Mouse (Mus musculus): Measurements from ENCODE around the gene Bbof1.

Bbof1 gene

DNA sequence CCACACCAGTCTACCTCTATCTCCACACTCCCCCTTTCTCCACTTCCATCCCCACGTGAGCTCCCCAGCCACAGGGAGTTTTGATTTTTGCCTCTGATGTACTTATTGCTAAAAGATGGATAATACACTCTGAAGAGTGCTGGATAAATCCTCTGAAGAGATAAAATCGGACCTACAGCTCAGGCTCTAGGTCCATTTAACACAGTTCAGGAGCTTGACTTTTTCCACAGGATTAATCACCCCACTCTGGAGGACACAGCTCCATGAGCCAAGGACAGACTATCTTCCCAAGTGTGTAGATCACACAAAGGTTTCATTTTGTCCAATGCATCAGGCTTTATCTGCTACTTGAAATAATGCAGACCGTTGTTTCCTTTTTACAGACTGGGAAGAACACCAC lies 8.8 kb upstream of the Bbof1 start:
- DNase-seq (ENCODE audit: extremely low read depth, low read depth): no peak

DNA sequence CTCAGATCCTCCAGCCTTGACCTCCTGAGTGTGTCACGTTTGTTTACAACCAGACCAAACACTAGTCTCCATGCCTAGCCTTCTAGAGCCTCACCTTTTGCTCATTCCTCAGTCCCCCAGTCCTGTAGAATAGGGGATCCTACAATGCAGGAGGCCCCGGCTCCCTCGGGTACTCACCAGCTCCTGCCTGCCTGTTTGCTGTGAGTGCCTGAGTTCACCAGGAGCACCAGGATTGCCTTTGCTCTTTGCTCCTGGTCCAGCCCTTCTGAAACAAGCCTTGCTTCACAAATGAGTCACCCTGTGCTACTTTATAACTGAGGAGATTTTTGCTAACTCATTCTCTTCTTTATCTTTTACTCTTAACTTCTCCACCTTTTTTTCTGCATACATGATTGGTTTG lies 8.2 kb upstream of the Bbof1 start:
- DNase-seq (ENCODE audit: extremely low read depth, low read depth): no peak

DNA sequence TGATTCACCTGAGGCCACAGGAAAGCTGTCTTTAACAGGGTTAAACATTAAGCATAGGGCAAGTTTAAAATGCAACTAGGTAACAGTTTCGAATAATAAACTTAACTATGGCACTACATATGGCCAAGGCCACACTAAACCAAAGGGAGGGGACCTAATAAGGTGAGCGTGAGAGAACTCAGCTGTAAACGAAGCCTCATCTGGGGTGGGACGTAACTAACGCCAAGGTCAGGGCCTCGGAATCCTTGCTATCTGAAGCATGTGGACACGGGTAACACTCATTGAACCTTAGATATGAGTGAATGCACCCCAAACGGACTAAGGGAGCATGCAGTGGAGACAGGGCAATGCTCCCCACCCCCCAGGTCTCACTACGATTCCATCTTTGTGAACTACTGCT lies 5.9 kb upstream of the Bbof1 start:
- DNase-seq (ENCODE audit: extremely low read depth, low read depth): no peak

GRCm38 (mm10) chr12:84404541-84404940 lies 4.3 kb upstream of the Bbof1 start:
- DNase-seq (ENCODE audit: extremely low read depth, low read depth): no peak

GRCm38 (mm10) chr12:84407259-84407658 lies 1.6 kb upstream of the Bbof1 start:
- no peak for DNase-seq (ENCODE audit: extremely low read depth, low read depth)

DNA sequence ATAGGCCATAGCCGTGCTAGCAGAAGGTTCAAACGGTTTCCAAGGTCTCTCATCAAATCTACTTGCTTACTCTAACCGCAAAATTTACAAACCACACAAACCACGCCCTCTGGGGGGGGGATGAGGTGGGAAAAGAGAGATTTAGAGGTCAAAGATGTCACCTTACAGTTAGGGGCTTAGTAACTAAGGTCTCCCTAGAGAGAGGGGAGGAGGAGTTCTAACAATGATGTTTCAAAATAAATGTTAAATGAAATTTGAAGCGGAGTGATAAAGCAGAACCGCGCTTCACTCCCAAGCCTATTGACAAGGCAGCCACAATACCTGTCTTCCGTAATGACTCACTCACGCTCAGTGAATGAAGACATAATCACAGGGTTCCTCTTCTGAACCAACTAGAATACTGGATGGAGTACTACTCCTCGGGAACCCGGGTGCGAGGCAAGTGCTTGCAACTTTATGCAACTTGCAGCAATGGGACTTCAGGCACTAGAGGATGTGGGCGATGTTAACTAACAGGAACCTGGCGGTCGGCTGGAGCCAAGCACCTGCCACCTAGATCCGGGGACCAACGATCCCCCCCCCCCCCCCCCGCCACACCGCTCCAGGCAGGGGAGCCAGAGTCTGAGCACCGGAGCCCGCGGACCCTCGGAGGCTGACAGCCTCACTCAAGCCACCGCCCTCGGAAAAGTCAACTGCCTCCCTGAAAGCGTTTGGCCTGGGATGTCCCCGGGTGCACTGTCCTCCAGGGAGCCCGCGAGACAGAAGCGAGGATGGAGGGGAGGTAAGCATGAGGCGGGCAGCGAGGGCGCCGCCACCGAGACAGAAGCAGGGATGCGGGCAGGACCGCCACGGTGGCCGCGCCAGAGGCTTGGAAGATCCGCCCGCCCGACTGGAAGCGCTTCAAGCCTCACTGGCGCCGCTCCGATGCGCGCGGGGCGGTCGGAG lies 725 bp upstream of the Bbof1 start:
- DNase-seq (ENCODE audit: extremely low read depth, low read depth): peak; percentile 53

DNA sequence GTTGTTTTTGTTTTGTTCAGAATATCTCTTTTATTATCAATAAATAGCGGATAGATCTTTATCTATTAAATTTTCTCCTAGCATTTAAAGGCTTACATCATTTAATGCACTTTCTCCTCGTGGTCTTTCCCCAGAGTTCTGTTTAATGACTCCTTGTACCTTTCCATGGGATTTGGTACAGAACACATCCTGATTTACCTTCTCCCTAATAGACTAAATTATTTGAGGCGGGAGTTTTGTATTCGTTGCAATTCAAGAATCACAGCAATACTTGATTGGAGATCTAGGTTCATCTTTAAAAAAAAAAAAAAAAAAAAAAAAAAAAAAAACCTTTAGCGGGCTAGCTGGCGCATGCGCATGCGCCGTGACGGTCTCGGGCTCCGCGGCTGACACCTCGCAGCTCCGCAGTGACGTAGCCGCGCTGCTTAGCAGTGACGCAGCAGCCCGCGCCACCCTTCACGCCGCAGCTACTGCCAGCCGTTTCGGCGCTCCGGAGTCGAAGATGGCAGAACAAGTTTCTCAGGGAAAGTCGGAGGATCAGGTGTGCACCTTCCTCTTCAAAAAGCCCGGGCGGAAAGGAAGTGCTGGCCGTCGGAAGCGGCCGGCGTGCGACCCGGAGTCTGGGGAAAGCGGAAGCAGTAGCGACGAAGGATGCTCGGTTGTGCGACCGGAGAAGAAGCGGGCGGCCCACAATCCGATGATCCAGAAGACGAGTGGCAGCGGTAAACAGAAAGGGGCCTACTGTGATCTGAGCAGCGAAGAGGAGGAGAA lies 8.1 kb downstream of the Bbof1 start, which contains the start of gene Rnf113a2:
Gene Rnf113a2 (plus strand): TSS at position 363 of the 771 bp plus-strand sequence.
- no peak for DNase-seq (ENCODE audit: extremely low read depth, low read depth)

- no peak for DNase-seq (ENCODE audit: extremely low read depth, low read depth)
These were observed 8.7 kb downstream of the Bbof1 start for GRCm38 (mm10) chr12:84417605-84417922.

DNA sequence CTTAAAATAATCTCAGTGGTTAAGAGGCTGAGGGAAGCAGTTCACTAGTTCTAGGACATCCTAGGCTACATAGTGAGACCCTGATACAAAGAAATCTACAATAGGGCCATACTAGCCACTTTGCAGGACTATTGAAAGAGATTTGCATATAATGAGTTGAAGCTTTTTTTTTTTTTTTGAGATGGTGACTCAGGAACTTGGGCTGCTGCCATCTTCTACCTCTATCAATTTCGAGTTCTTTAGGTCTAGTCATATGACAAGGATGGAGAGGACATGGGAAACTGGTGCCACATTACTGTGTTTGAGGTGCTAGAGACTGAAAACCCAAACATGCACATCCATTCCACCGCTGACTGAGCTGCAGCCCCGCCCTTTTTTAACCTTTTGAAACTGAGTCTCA lies 15.1 kb downstream of the Bbof1 start:
- DNase-seq (ENCODE audit: extremely low read depth, low read depth): no peak

- DNase-seq (ENCODE audit: extremely low read depth, low read depth): no peak
These were observed 21.0 kb downstream of the Bbof1 start for GRCm38 (mm10) chr12:84429825-84430224.

GRCm38 (mm10) chr12:84438697-84439096 lies 29.8 kb downstream of the Bbof1 start:
- no peak for DNase-seq (ENCODE audit: extremely low read depth, low read depth)

GRCm38 (mm10) chr12:84442526-84442925 lies 33.7 kb downstream of the Bbof1 start:
- no peak for DNase-seq (ENCODE audit: extremely low read depth, low read depth)

DNA sequence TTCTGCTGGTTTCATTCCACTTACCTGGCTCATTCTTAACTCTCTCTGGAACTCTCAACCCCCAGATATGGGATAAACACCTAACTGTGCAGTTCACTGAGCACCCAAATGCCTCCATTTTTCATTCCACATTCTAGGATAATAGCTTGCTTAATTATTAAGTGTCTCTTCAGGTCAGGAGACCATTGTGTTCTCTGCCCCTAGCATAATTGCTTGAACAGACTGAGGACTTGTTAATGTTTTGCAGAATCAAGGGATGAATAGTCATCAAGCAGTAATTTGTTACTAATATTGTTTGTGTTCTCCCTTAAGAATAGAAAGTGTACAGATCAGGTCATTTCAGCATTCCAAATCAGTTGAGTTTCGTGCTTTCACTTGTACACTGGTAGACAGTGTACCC lies 38.5 kb downstream of the Bbof1 start:
- no peak for DNase-seq (ENCODE audit: extremely low read depth, low read depth)

GRCm38 (mm10) chr12:84448181-84448580 lies 39.3 kb downstream of the Bbof1 start:
- no peak for DNase-seq (ENCODE audit: extremely low read depth, low read depth)

- no peak for DNase-seq (ENCODE audit: extremely low read depth, low read depth)
These were observed 41.0 kb downstream of the Bbof1 start for GRCm38 (mm10) chr12:84449887-84450286.

GRCm38 (mm10) chr12:84450351-84450717 lies 41.5 kb downstream of the Bbof1 start:
- peak; percentile 37 for DNase-seq (ENCODE audit: extremely low read depth, low read depth)

DNA sequence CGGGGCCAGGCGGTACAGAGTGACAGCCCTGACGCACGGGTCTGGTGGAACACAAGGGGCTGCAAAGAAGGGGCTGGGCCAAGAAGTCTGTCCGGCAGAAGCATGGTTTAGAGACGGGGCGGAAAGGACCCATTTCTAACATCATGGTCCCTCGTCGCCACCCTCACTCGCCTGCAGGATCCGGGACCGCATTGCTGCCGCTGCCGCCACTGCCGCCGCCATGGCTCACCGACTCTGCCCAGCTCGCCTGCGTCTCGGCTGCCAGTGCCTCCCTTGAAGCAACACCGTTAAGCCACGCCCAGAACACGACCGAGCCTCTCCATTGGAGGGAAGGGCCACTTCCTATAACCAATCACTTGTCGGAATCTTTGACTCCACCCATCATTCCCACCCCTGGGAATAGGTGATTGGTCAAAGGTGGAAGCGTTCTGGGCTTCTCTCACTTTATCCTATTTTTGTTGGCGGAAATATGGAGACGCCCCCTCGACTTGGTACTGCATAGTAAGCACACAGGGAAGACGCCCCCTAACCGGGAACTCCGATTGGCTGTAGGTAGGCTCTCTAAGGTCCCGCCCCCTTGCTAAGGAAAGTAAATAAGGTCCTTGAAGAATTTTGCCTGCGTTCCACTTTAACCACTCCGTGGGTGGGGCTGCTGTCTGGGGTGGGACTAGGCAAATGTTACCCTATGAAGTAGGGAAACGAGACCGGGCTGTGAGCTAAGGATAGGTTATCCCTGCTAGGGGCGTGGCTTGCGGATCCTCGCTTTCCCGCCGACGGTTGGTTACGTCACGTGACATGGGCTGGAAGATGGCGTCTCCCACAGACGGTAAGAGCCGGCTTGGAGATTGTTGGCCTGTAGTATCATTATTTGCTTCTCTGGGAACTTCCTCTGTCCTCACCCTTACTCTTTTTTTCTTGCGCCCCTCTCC lies 42.1 kb downstream of the Bbof1 start, which contains the start of the genes Aldh6a1 and Lin52:
Gene Aldh6a1 (minus strand): TSS at position 287 of the 929 bp plus-strand sequence.
Gene Lin52 (plus strand): TSS at position 705 of the 929 bp plus-strand sequence.
- peak; percentile 100 for DNase-seq (ENCODE audit: extremely low read depth, low read depth)

- peak; percentile 22 for DNase-seq (ENCODE audit: extremely low read depth, low read depth)
These were observed 42.9 kb downstream of the Bbof1 start for GRCm38 (mm10) chr12:84451801-84452200.

- DNase-seq (ENCODE audit: extremely low read depth, low read depth): no peak
These were observed 48.0 kb downstream of the Bbof1 start for GRCm38 (mm10) chr12:84456911-84457310.

DNA sequence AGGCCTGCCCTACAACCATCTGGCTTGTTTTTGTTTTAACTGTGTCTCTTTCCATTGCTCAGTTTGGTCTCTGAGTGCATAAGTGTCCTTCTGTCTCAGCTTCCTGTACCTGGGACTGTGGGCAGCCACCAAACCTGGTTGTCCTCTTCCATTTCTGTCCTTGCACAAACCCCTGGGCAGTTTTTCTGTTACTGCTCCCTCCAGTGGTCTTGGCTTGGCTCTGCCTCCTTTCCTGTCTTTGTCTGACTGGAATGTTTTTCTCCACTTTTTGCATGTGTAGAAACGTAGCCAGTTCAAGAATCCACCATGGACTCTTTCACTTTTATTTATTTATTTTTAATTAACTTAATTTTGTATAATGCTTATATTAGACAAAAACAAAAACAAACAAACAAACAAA lies 51.0 kb downstream of the Bbof1 start:
- DNase-seq (ENCODE audit: extremely low read depth, low read depth): no peak

DNA sequence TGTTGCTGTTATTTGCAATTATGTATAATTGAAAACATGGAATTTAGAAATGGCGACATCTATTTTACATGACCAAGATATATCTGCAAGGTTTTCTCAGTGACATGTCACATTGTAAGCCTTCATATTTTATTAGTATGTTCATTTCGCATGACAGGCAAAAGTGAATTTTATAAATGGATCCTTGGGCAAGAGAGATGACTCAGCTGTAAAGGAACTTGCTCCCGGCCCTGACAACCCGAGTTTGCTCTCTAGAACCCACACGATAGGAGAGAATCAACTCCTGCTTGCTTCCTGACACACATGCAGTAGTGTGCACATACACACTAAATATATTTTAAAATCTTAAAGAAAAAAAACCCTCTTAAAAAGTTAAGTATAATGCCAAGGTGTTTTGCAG lies 52.5 kb downstream of the Bbof1 start:
- DNase-seq (ENCODE audit: extremely low read depth, low read depth): no peak

Measured in MEL-GATA-1-ER (cell line).